Mouse (Mus musculus): ENCODE measurements around the gene Ncs1.

Ncs1 gene

DNA sequence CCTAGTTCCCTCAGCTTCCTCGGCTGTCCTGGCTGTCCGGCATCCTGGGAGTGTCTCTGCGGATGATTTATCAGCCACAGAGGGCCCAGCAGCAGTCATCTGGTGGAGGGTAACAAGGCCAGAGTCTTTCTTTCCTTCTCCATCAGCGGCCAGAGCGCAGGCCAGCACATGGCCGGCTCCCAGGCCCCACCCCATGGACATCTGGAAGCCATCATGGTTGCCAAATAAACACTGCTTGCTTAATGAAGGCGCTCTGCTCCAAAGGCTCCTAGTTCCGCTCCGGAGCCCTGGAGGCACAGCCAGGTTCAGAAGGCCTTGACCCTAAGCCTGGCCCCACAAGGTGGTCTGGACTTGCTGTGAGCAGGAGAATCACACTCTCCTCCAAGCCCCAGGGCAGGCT lies 94.2 kb downstream of the Ncs1 start:
- DNase-seq (ENCODE audit: low spot score in 2 of 2) = no peak

DNA sequence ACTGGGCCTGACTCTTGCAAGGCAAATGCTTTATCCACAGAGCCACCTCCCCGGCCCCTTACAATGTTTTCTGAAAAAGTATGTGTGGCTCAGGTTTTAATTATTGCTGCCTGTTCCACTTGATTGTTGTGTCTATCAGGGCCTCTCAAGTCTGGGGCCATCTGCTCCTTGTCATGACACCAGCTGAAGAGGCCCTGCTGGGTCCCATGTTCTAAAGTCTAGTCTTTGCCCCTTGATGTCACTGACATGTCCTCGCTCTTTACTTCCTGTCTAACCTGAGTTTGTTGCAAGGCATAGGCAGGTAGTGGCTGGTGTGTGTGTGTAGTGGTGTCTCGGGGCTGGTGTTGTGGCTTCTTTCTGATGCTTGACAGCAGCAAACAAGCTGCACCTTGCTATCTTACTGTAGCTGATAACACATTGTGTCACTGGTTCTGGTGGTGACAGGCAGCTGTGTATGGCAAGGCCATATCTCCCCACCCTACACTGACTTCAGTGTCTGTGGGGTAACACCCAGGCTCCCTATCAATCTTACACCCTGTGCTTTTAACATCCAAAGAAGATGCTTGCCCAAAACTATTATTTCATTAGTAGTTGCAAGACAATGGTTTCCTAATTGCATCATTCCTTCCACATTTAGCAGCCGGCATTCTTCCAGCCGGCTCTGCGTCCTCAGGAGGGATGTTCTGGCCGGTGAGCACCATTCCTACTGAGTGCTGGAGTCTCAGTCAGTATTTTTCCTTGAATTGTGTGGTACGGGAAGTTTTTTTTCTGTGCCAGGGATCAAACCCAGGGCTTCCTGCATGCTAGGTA lies 96.3 kb downstream of the Ncs1 start:
- DNase-seq (ENCODE audit: low spot score in 2 of 2) = no peak

All from frontal cortex, postnatal 14 days (tissue).